Mouse (Mus musculus) ovary, postnatal 36 days (tissue): ENCODE data around the gene Dock7.
"Not testable (repeated sequence)": the region's sequence is repeated elsewhere in the genome, so short reads cannot be mapped to it uniquely, and the experiment has no call there.

Source experiments
- DNase-seq: peaks from one replicate; pipeline ENCODE4 v3.0.0; 2022; ENCODE audit warnings: low spot score, mixed read lengths

Gene Dock7

GRCm38 (mm10) chr4:99006319-99006718 lies 114.4 kb downstream of the Dock7 start:
- no peak for DNase-seq

- DNase-seq, result no peak
These were observed 115.1 kb downstream of the Dock7 start for GRCm38 (mm10) chr4:99005574-99005973.

- DNase-seq, result no peak
These were observed 127.2 kb downstream of the Dock7 start for GRCm38 (mm10) chr4:98993491-98993890.

GRCm38 (mm10) chr4:98984701-98985100 lies 136.0 kb downstream of the Dock7 start:
- no peak for DNase-seq

GRCm38 (mm10) chr4:98979976-98980375 lies 140.7 kb downstream of the Dock7 start:
- DNase-seq, result not testable (repeated sequence)

- DNase-seq, result no peak
These were observed 142.0 kb downstream of the Dock7 start for GRCm38 (mm10) chr4:98978693-98979092.

GRCm38 (mm10) chr4:98978288-98978687 lies 142.4 kb downstream of the Dock7 start:
- not testable (repeated sequence) for DNase-seq

- no peak for DNase-seq
These were observed 145.0 kb downstream of the Dock7 start for GRCm38 (mm10) chr4:98975741-98976140.

GRCm38 (mm10) chr4:98969946-98970345 lies 150.8 kb downstream of the Dock7 start:
- no peak for DNase-seq

- DNase-seq, result no peak
These were observed 160.5 kb downstream of the Dock7 start for GRCm38 (mm10) chr4:98960243-98960642.

GRCm38 (mm10) chr4:98955986-98956385 lies 164.7 kb downstream of the Dock7 start:
- no peak for DNase-seq

GRCm38 (mm10) chr4:98950563-98950962 lies 170.2 kb downstream of the Dock7 start:
- no peak for DNase-seq

GRCm38 (mm10) chr4:98938210-98938609 lies 182.5 kb downstream of the Dock7 start:
- DNase-seq, result not testable (repeated sequence)

GRCm38 (mm10) chr4:98936036-98936435 lies 184.7 kb downstream of the Dock7 start:
- DNase-seq, result no peak

GRCm38 (mm10) chr4:98925250-98925781 lies 195.4 kb downstream of the Dock7 start:
- no peak for DNase-seq

GRCm38 (mm10) chr4:98924906-98925178 lies 195.9 kb downstream of the Dock7 start:
- DNase-seq, result no peak

- DNase-seq, result no peak
These were observed 196.4 kb downstream of the Dock7 start for GRCm38 (mm10) chr4:98924071-98924905.

GRCm38 (mm10) chr4:98923568-98924070 lies 197.1 kb downstream of the Dock7 start, which contains the start of gene Usp1:
Gene Usp1 (plus strand): TSS chr4:98923810.
- DNase-seq, result peak; percentile 86

- DNase-seq, result peak; percentile 94
These were observed 197.8 kb downstream of the Dock7 start for GRCm38 (mm10) chr4:98922643-98923567.

- no peak for DNase-seq
These were observed 198.6 kb downstream of the Dock7 start for GRCm38 (mm10) chr4:98922061-98922642.

GRCm38 (mm10) chr4:98920896-98921295 lies 199.8 kb downstream of the Dock7 start:
- no peak for DNase-seq

- DNase-seq, result no peak
These were observed 202.5 kb downstream of the Dock7 start for GRCm38 (mm10) chr4:98918204-98918603.
